Mouse (Mus musculus): ENCODE results near the gene Fgb.

The Fgb gene

DNA sequence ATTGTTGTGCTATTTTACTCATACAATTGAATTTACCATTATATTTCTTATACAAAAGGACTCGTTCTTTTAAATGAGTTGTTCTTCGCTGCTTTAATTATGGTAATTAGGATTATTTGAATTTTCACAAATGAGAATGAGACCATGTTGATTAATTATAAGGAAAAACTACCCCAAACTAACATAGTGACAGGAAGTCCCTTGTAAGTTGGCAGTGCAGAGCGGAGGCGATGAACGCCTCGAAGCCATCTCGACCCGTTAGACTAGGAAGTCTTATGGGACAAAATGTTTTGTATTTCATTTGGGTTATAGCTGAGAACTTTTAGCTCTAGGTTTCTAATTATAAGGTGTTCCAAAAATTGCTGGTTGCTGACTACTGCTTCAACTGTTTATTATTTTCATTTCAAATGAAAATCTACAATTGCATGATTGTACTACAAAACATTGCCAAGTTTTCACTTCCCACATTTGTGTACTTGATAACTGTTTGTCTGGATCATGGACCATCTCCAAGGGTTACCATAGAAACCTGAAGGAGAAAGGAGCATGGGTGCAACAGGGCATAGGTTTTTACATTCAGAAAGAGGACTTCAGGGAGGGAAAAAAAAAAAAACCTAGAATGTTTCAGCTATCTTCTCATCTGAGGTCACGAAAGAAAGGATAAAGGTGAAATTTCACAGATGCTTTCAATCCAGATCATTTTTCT, 22.0 kb downstream of the Fgb start:
- in situ Hi-C loops (cut with MboI), result no loop called here

DNA sequence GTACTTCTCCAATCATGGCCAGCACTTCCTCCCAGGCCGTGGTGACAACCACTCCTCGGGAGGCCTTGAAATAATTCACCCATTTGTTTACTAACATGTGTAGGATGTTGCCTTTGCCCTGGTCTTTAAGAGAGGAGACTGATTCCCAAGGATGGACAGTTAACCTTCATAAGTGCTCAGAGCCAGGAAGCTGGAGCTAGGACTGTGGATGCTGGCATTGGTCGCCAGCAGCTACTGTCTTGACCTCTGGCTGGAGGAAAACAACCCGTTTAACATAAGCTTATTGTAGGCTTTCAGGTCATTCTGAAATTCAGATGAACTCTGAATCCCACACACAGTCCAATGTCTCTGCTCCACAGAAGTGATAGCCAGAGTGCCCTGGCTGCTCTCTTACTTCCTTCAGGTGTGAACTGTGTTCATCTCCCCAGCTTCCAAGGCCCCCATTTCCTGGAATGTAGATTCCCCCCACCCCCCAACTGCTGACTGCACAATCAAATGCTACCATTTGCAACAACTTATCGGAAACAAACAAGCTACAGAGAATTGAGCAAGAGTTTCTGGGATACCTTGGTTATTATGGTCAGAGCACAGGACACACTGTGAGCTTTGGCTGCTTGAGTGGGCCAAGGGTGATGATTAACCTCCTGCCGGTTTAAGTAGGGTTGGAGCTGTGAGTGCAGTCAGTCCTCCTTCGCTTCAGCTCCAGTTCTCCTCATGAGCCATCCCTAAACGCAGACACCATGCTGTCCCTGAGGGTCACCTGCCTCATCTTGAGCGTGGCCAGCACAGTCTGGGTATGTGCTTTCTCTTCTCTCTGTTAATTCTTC, 24.0 kb downstream of the Fgb start, which contains the start of gene Fga:
Gene Fga, plus strand, starts transcription at position 602 of the 827 bp plus-strand sequence.
- in situ Hi-C loops (cut with MboI), result no loop called here

DNA sequence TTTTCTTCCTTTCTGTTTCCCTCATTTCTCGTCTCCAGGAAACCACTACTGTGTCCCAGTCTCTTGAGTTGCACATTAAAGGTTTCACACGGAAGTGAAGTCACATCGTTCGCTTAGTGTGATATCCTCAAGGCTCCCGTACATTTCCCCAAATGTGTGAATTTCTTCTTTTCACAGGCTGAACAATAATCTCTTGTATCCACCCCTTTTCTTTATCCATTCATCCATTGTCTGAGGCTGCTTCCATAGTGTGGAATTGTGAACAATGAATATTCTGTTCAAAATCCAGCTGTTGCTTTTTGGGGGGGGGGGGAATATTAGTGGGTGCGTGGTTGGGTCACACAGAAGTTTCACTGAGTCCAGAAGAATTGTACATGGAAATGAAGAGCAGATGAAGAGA, 24.6 kb downstream of the Fgb start:
- in situ Hi-C loops (cut with MboI), result no loop called here

DNA sequence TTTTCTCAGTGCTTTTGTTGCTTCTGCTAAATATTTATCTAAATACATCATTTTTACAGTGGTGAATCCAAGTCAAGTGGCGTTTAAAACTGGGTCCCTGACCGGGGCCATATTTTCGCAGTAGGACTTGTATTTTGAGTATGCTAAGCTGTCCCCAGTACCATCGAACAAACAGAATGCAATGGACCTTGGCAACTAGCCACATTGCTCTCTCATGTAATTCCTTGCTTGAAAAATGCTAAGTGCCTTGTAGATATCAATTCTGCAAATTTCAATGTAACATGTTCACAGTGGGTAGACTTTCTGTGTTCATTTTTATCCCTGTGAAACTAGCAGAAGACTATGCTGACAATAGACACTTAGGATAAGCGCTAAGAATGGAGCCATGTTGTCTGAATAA, 28.5 kb downstream of the Fgb start:
- in situ Hi-C loops (cut with MboI), result no loop called here

DNA sequence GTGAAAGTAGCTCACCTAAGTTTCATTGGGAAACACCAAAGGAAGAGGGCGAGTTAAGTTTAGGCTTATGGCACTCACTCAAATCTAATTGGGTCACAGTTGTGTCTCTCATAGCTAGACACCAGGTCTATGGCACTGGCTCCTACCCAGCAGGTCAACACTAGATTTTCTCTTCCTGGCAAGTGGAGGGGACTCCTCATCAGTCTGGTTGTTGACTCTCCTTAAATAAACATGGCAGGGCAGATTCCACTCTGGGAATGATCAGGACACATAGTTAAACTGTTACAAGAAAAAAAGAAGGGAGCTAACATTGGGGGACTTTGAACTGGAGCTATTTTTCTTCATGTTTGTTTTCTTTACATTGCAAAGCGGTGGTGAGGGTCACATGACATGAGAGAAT, 29.3 kb downstream of the Fgb start:
- in situ Hi-C loops (cut with MboI), result no loop called here

DNA sequence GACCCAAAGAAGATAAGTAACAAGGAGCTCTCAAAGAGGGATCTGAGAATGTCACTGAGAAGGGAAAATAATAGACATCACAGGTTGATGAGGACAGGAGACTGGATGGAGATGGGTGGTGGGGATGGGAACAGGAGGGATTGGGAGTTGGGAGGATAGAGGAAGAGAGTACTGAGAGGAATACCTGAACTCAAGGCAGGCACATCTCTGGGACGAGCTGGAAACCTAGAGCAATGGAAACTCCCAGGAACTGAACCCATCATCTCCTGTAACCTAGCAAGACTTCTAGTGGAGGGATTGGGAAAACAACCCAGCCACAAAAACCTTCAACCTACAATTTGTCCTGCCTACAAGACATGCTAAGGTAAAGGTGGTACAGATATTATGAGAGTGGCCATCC, 33.4 kb downstream of the Fgb start:
- in situ Hi-C loops (cut with MboI), result no loop called here

DNA sequence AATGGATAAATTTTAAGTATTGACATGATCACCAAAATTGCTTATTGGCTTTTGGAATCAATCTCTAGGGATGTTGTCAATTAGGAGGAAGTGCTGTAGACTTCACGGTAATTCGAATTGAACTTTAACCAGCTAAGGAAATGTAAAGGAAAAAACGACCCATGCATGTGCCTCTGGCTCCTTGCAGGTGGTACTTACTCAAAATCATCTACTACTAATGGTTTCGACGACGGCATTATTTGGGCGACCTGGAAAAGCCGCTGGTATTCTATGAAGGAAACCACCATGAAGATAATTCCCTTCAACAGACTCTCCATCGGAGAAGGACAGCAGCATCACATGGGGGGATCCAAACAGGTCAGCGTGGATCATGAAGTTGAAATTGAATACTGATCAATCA, 35.7 kb downstream of the Fgb start:
- in situ Hi-C loops (cut with MboI), result no loop called here

DNA sequence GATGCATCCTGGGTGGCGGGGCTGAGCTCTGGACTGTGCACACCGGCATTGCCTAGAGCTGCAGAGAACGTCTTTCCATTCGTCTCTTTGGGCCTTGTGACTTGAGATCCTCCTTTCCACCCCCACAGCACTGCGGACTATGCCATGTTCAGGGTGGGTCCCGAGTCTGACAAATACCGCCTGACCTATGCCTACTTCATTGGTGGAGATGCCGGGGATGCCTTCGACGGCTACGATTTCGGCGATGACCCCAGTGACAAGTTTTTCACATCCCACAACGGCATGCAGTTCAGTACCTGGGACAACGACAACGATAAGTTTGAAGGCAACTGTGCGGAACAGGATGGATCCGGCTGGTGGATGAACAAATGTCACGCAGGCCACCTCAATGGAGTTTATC, 37.0 kb downstream of the Fgb start:
- in situ Hi-C loops (cut with MboI), result no loop called here

DNA sequence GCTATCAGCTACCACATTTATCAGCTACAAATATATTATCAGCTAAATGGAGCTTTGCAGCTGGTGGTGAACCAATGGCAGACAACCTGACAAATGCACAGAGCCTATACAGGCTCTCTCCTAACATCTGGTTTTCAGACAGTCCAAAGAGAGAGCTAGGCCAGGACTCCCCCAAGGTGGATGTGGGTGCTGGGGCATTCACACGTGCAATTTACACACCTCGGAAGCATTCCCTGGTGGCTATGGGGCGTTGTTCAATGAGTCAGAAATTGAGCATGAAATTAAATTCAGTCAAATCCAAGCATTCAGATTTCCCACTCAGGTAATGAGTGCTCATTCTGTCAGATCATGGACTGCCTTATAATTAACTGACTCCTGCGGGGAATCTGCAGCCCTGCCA, 38.1 kb downstream of the Fgb start:
- in situ Hi-C loops (cut with MboI), result no loop called here

DNA sequence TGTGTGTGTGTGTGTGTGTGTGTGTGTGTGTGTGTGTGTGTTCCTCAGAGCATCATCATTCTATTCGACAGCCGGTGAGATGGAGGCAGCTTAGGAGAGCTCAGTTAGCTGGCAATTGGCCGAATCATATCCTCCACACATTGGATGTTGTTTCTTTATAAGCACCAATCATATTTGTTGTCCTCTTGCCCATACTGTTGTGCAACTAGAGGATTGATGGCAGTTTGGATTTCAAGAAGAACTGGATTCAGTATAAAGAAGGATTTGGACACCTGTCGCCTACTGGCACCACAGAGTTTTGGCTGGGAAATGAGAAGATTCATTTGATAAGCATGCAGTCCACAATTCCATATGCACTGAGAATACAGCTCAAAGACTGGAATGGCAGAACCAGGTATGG, 38.5 kb downstream of the Fgb start:
- in situ Hi-C loops (cut with MboI), result no loop called here

DNA sequence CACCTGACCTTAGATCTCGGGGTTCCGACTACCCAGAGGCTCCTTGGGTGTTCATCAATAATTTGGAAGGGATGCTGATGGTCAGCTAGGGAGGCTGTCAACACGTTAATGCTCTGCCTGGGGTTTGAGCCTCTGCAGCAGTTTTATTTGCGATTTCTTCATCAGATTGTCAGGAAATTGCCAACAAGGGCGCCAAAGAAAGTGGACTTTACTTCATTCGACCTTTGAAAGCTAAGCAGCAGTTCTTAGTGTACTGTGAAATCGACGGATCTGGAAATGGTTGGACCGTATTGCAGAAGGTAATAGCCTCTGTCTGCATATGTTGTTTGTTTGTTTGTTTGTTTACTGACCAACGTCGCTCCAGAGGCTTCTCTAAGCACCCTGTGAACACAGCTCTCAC, 39.4 kb downstream of the Fgb start:
- in situ Hi-C loops (cut with MboI), result no loop called here

DNA sequence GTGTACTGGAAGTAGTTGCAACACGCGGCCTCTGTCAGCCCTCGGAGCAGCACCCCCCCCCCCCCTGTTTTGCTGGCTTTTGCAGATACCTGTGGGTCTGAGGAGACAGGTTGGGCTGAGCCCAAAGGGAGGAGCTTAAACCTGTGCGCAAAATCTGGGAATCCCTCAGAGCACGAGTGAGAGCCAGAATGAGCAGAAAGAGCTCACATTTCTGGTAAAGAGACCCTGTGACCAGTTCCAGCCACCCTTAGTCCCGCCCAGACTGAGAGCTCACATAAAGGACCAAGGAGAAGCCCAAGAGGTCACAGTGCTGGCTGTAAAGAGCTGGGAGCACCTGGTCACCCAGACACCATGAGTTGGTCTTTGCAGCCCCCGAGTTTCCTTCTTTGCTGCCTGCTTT, 42.1 kb downstream of the Fgb start, which contains the start of gene Fgg:
Gene Fgg, plus strand, starts transcription at position 168 of the 400 bp plus-strand sequence.
- in situ Hi-C loops (cut with MboI), result no loop called here

DNA sequence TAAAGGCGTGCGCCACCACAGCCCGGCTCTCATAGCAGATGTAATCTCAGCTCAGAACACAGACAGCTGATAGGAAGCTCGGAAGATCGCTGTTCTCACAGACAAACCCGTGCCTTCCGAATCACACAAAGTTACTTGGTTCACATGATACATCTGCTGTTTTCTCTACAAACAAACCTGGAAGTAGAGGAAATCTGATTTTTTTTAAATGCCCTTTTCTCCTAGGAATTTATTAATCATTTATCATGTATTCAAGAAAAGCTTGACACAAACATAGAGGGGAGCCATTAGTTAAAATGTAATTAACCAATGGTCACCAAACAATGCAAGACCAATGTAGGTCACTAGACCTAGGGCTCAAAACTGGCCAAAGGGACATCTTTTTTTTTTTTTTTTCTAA, 44.9 kb downstream of the Fgb start:
- in situ Hi-C loops (cut with MboI), result no loop called here

DNA sequence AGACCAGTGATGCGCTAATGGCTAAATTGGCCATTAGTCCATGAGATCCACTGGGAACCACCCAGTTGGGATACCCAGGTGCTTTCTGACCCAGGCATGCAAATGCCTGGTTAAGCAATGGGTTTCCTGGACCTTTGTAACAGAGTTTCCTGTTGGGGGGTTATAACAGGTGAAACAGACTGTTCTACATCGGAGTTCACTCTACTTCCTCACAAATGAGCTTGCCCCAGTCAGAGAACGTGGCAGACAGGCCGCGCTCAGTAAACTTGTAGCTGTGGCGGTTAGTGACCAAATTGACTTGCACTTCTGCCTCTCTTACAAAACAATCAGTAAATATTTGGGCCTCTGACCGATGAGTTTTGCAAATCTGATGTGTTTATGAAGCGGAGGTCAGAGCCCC, 46.6 kb downstream of the Fgb start:
- in situ Hi-C loops (cut with MboI), result no loop called here

DNA sequence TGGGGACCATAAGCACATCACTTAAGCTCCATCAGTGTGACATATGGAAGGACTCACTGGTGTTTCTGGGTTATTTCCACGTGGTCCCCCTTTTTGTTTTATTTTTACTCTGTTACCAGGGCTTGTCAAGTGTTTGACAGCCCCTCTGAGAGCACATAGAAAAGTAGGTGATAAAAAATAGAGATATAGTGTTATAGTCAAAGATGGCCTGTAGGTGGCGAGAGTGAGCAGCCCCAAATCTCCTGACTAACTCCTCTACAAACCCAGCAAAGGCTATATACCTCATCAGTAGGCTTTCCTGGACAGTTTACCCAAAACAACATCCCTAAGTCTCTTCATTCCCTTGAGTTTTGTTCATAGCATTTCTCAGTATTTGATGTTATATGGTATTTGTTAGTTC, 47.5 kb downstream of the Fgb start:
- in situ Hi-C loops (cut with MboI), result no loop called here

DNA sequence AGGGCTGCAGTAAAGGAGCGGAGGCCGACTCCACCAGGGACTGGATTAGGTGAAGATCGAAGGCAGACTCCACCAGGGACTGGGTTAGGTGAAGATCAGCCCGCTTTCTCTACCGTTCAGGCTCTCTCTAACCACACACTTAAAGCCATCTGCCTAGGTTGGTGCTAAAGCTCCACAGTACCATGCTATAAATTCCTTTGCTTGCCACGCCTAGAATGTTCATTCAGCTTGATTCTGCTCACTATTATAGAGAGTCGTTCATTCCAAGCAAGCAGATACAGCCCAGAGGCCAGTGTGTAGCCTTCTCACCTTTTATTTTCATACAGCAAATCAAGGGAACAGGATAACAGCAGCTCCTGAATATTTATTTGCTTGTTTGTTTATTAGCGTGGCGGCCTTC, 49.7 kb downstream of the Fgb start:
- in situ Hi-C loops (cut with MboI), result no loop called here

DNA sequence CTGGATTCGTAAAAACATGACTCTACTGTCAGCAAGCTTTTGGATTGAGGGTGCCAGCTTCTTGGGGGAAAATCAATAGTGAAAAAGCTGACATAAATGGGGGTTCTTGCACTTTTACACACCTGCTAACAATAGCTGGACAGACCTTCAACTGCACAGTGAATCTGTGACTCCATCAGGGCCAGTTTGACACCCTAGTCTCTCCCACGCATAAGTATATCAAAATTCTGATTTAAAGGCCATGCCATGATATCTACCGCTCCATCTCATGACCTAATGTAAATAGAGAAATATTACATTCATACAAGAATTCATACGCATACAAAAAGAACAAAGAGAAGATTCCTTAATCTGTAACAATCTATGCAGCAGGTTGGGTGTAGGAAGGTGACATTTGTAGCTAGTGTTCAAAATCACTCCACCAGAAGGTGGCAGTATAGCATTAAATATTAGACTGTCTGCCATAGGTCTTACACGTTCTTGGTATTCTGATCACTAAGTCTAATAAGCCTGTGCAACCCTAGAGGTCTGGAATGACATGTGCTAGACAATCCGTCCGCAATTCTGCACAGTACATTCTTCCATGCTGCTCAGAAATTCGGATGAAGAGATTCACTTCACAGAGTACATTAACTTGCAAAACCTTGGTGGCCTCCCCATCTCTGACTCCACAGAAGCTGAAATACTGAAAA, 50.7 kb downstream of the Fgb start:
- in situ Hi-C loops (cut with MboI), result no loop called here

DNA sequence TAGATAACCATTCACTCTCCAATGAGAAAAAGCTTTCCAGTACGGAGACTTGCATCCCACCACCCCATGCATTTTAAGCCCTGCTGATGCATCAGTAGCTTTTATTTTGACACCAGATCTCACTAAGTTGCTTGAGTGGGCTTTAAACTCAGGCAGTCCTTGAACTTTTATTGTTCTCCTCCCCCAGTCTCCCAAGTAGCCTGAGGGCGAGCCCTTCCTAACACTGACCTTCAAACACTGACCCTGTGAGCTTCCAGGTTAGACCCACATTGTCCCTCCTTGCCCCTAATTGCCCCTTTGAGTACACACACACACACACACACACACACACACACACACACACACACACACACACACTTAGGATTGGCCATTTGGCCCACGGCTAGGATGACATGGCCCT, 53.0 kb downstream of the Fgb start:
- in situ Hi-C loops (cut with MboI), result no loop called here

DNA sequence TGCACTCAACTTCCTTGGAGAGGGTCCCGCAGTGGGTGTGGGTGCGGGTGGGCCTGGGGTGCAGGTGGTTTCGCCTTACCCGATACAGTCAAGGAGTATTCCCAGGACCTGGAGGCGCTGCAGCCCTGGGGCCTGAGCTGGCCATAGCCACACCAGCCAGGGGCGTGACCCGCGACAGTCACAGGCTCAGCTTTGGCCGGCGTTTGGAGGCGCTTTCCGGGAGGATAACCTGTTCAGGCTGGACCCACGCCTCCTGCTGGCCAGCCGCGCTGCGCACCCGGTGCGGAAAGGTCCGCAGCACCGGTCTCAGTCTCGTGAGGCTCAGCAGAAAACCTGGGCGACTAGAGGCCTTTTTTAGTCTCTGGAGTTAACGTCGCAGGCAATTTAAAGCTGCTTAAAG, 54.3 kb downstream of the Fgb start:
- in situ Hi-C loops (cut with MboI), result no loop called here

DNA sequence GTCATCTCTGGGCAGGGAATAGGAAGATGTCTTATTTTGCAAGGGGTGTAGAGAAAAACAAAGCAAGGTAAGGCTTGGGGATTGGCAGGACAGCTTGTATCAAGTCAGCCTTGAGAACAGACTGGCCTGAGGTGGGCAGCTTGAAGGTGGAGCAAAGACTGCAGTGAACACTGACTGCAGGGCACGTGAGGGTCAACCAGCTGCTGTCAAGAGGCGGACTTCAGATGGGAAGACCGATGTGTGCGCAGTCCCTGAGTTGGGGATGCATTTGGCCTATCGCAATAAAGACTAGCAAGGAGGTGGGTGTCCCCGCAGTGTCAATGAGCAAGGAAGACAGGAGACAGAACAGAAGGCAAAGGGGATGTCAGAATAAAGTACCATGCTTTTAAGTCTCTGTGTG, 56.7 kb downstream of the Fgb start:
- in situ Hi-C loops (cut with MboI), result no loop called here

DNA sequence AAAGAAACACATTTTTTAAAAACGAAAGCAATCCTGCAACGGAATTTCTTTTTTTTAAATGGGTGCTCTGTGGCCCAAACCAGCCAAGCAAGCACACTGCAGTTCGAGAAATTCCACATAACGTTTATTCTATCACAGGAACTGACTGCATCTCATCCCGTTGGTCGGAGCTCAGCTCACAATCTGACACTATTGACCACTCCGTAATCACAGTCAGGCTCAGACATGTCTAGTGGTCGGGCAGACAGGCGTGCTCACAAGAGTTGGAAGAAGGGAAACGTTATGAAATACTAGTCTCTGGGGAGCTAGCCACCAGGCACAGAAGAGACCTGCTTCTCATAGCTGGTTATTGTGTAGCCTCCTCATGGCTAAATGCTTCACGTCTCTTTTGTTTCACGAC, 57.7 kb downstream of the Fgb start:
- in situ Hi-C loops (cut with MboI), result no loop called here

Measured in mature B cell (primary cell).